Mouse (Mus musculus) testis, adult 2 months (tissue): Measurements from ENCODE around the gene Plce1.

Experiments
- CTCF ChIP-seq: fragments of 200-500 bp; IDR thresholded peaks from 2 replicates; pipeline ENCODE4 v1.5.1; 2012; ENCODE audit warnings: low read depth, mild to moderate bottlenecking, inconsistent platforms, low read length, moderate library complexity; ENCODE audit not compliant: control insufficient read depth, insufficient read depth, insufficient replicate concordance
- POLR2A ChIP-seq: fragments of 200-500 bp; IDR thresholded peaks from 2 replicates; pipeline ENCODE4 v1.6.1; 2012; ENCODE audit warnings: low read depth, mild to moderate bottlenecking, inconsistent platforms, low read length, moderate library complexity; ENCODE audit not compliant: control insufficient read depth

- TF ChIP-seq CTCF (no peak), POLR2A (no peak)
Observed at GRCm38 (mm10) chr19:38665398-38665797, 184.5 kb downstream of the Plce1 start.
